Mouse (Mus musculus): ENCODE results near the gene Hsd17b11. TPM values are rescaled to one million over a fixed set of nuclear protein-coding genes. Genes with fewer than 3 reads are reported as not detected.

Gene Hsd17b11
- polyA plus RNA-seq, 1 experiment from 2014 or later, result 3.5 TPM

DNA sequence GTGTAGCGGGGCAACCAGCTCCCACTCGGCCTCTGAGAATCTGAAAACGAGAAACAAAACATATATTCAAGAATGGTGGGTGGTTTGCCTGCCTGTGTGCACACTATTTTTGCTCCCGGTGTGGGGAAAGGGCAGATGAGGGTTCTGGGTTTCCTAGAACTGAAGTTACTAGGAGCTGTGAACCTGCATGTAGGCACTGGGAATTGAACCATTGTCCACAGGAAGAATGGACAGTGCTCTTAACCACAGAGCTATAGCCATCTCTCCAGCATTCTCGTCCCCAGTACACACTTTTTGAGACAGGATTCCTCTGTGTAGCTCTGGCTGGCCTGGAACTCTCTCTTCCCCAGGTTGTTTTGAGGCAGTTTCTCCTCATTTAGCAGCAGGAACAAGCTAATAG is 839 bp upstream of the Hsd17b11 start:
- WGBS, result 28% methylated on average over 5 of the region's 5 CpGs
- H3K4me2 ChIP-seq (replicated peaks), result peak overlapping the region; percentile 76
- peak overlapping the region; percentile 62; the same call in 1 of the 2 replicates for H3K9ac ChIP-seq
- peaks cover 7% of the 10 kb centered on the region; the same call in 1 of the 2 replicates for H3K27me3 ChIP-seq (ENCODE audit: control insufficient read depth, insufficient read depth, low read length)
- H3K36me3 ChIP-seq (replicated peaks; ENCODE audit: control insufficient read depth, insufficient read depth), result no peaks in the 10 kb centered on the region
- ATAC-seq (ENCODE audit: low FRiP score) (no peak), DNase-seq (ENCODE audit: low spot score) (no peak)
- 0 out of 2 replicates have a peak, but pooled peaks cover 4% of the 10 kb centered on the region for H3K4me1 ChIP-seq (replicated peaks; ENCODE audit: control insufficient read depth, insufficient read depth, low read length)
- H3K4me3 ChIP-seq (replicated peaks; ENCODE audit: low read length), result peak overlapping the region; percentile 44
- H3K27ac ChIP-seq, result no peak overlapping the region
- H3K9me3 ChIP-seq (ENCODE audit: control insufficient read depth, low read length), result no peaks in the 10 kb centered on the region

DNA sequence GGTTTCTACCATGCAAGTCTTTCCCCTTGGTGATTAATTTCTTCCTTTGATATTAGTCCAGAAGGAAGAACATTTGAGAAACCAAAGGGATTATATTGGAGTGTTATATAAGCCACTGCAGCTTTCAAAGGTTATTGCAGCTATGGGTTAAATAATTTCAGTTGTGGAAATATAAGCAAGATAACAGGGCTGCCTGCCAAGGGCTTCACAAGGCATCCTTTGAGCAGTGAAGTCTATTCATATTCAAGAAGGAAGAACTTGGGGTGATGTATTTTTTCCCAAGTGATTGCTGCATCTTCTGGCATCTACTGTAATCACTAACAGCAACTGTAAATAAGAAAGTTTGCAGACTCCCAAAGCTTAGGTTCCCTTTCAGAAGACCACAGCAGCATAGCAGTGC is 10.3 kb downstream of the Hsd17b11 start:
- no peak overlapping the region for H3K27ac ChIP-seq
- H3K4me3 ChIP-seq (replicated peaks; ENCODE audit: low read length), result no peak overlapping the region
- no peaks in the 10 kb centered on the region for H3K9me3 ChIP-seq (ENCODE audit: control insufficient read depth, low read length)
- no peak overlapping the region for H3K4me2 ChIP-seq (replicated peaks)
- H3K27me3 ChIP-seq (ENCODE audit: control insufficient read depth, insufficient read depth, low read length), result no peaks in the 10 kb centered on the region
- DNase-seq (ENCODE audit: low spot score) (no peak), ATAC-seq (ENCODE audit: low FRiP score) (no peak)
- no peak overlapping the region for H3K9ac ChIP-seq
- no peaks in the 10 kb centered on the region for H3K4me1 ChIP-seq (replicated peaks; ENCODE audit: control insufficient read depth, insufficient read depth, low read length)
- no peaks in the 10 kb centered on the region for H3K36me3 ChIP-seq (replicated peaks; ENCODE audit: control insufficient read depth, insufficient read depth)

DNA sequence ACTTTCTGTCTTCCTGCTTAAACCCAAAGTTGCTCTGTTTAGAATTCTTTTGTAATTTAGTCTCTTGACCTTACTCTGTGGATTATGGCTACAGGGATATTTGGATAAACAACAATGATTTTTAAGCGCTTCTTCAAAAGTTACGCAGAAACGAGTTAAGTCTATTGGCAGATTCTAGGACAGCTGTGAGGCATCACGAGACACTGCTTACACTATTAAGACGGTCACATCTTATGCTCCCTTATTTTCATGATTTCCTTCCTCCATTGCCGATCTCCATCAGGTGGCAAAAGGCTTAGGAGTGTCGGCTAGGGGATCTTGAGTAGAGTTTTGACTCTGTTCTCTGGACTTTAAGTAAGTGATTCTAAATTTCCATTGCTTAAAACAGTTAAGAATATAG is 11.5 kb downstream of the Hsd17b11 start:
- no peak for DNase-seq (ENCODE audit: low spot score)
- Histone ChIP-seq H3K9me3 (ENCODE audit: control insufficient read depth, low read length) (no peaks in the 10 kb centered on the region), H3K27me3 (ENCODE audit: control insufficient read depth, insufficient read depth, low read length) (no peaks in the 10 kb centered on the region), H3K4me3 (replicated peaks; ENCODE audit: low read length) (no peak overlapping the region), H3K4me1 (replicated peaks; ENCODE audit: control insufficient read depth, insufficient read depth, low read length) (no peaks in the 10 kb centered on the region), H3K9ac (no peak overlapping the region), H3K4me2 (replicated peaks) (no peak overlapping the region), H3K36me3 (replicated peaks; ENCODE audit: control insufficient read depth, insufficient read depth) (no peaks in the 10 kb centered on the region), H3K27ac (no peak overlapping the region)
- no peak for ATAC-seq (ENCODE audit: low FRiP score)
- 94% methylated on average over 7 of the region's 7 CpGs for WGBS

DNA sequence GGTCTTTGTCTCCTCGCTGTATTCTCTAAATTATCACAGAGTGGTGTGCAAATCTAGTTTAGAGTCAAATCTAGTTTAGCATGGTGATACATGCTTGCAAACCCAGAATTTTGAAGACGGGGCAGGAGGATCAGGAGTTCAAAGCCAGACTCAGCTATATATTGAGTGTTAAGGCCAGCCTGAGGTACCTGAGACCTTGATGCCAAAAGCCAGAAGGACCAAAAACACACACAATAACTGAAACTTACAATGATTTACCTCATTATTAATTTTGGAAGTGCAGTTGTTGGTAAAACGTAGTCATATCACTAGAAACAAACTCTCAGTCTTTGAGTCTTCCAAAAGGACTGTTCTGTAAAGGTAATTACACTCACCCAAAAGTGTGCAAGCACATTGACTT is 12.3 kb downstream of the Hsd17b11 start:
- H3K4me1 ChIP-seq (replicated peaks; ENCODE audit: control insufficient read depth, insufficient read depth, low read length), result no peaks in the 10 kb centered on the region
- no peaks in the 10 kb centered on the region for H3K9me3 ChIP-seq (ENCODE audit: control insufficient read depth, low read length)
- H3K9ac ChIP-seq, result no peak overlapping the region
- WGBS, result 90% methylated on average over 3 of the region's 3 CpGs
- ATAC-seq (ENCODE audit: low FRiP score), result no peak
- no peaks in the 10 kb centered on the region for H3K36me3 ChIP-seq (replicated peaks; ENCODE audit: control insufficient read depth, insufficient read depth)
- no peak overlapping the region for H3K27ac ChIP-seq
- H3K27me3 ChIP-seq (ENCODE audit: control insufficient read depth, insufficient read depth, low read length), result no peaks in the 10 kb centered on the region
- no peak overlapping the region for H3K4me2 ChIP-seq (replicated peaks)
- H3K4me3 ChIP-seq (replicated peaks; ENCODE audit: low read length), result no peak overlapping the region
- no peak for DNase-seq (ENCODE audit: low spot score)

DNA sequence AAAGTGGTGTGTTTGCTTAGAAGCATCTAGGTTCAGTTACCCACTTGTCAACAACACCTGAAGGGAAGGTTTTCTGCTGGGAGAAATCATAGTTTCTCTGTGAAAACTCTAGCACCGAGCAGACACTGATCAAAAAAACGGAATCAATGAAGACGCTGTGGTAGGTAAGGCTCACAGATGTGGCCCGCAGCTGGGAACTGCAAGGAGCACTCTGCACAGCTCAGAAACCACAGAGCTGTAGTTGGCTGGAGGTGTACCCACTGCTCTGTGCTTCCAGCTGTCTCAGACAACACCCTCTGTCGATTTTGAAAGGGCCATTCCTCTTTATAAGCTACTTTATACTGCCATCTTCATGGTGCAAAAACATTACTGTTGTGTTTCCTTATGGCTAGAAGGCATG is 13.9 kb downstream of the Hsd17b11 start:
- ATAC-seq (ENCODE audit: low FRiP score), result no peak
- 77% methylated on average over 5 of the region's 5 CpGs for WGBS
- no peak overlapping the region for H3K27ac ChIP-seq
- no peaks in the 10 kb centered on the region for H3K9me3 ChIP-seq (ENCODE audit: control insufficient read depth, low read length)
- H3K4me1 ChIP-seq (replicated peaks; ENCODE audit: control insufficient read depth, insufficient read depth, low read length), result no peaks in the 10 kb centered on the region
- H3K27me3 ChIP-seq (ENCODE audit: control insufficient read depth, insufficient read depth, low read length), result no peaks in the 10 kb centered on the region
- H3K36me3 ChIP-seq (replicated peaks; ENCODE audit: control insufficient read depth, insufficient read depth), result no peaks in the 10 kb centered on the region
- no peak overlapping the region for H3K9ac ChIP-seq
- no peak overlapping the region for H3K4me3 ChIP-seq (replicated peaks; ENCODE audit: low read length)
- H3K4me2 ChIP-seq (replicated peaks), result no peak overlapping the region
- DNase-seq (ENCODE audit: low spot score), result no peak

GRCm38 (mm10) chr5:104006811-104007210 is 14.9 kb downstream of the Hsd17b11 start:
- no peaks in the 10 kb centered on the region for H3K27me3 ChIP-seq (ENCODE audit: control insufficient read depth, insufficient read depth, low read length)
- H3K9ac ChIP-seq, result no peak overlapping the region
- no peaks in the 10 kb centered on the region for H3K9me3 ChIP-seq (ENCODE audit: control insufficient read depth, low read length)
- no peak overlapping the region for H3K4me3 ChIP-seq (replicated peaks; ENCODE audit: low read length)
- H3K4me2 ChIP-seq (replicated peaks), result no peak overlapping the region
- DNase-seq (ENCODE audit: low spot score) (no peak), ATAC-seq (ENCODE audit: low FRiP score) (no peak)
- H3K36me3 ChIP-seq (replicated peaks; ENCODE audit: control insufficient read depth, insufficient read depth), result no peaks in the 10 kb centered on the region
- H3K27ac ChIP-seq, result no peak overlapping the region
- H3K4me1 ChIP-seq (replicated peaks; ENCODE audit: control insufficient read depth, insufficient read depth, low read length), result no peaks in the 10 kb centered on the region
- 72% methylated on average over 3 of the region's 3 CpGs for WGBS

DNA sequence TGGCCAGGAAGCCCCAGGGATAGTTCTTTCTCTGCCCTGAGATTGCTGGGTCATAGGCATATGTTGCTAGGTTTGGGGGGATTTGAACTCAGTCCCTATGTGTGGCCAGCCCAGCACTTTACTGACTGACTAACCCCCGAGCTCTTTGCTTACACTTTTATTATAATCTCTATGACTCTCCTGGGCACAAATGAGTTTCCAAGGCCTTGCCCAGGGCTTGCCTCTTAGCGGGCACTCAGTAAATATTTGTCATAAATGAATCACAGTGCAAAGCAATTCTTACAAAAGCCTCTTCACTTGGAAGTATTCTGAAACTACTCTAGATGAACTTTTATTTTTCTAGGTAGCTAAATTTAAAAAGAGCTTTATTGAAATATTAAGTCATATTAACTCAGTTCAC is 17.8 kb downstream of the Hsd17b11 start:
- no peak overlapping the region for H3K4me2 ChIP-seq (replicated peaks)
- H3K4me3 ChIP-seq (replicated peaks; ENCODE audit: low read length), result no peak overlapping the region
- no peaks in the 10 kb centered on the region for H3K27me3 ChIP-seq (ENCODE audit: control insufficient read depth, insufficient read depth, low read length)
- WGBS, result 99% methylated on average over 2 of the region's 2 CpGs
- no peak overlapping the region for H3K27ac ChIP-seq
- H3K36me3 ChIP-seq (replicated peaks; ENCODE audit: control insufficient read depth, insufficient read depth), result no peaks in the 10 kb centered on the region
- no peaks in the 10 kb centered on the region for H3K4me1 ChIP-seq (replicated peaks; ENCODE audit: control insufficient read depth, insufficient read depth, low read length)
- DNase-seq (ENCODE audit: low spot score) (no peak), ATAC-seq (ENCODE audit: low FRiP score) (no peak)
- no peak overlapping the region for H3K9ac ChIP-seq
- H3K9me3 ChIP-seq (ENCODE audit: control insufficient read depth, low read length), result no peaks in the 10 kb centered on the region

- H3K4me2 ChIP-seq (replicated peaks), result peak overlapping the region; percentile 45
- DNase-seq (ENCODE audit: low spot score) (no peak), ATAC-seq (ENCODE audit: low FRiP score) (no peak)
- H3K4me1 ChIP-seq (replicated peaks; ENCODE audit: control insufficient read depth, insufficient read depth, low read length), result no peaks in the 10 kb centered on the region
- H3K4me3 ChIP-seq (replicated peaks; ENCODE audit: low read length), result peak overlapping the region; percentile 2; the same call in 1 of the 2 replicates
- no peaks in the 10 kb centered on the region for H3K36me3 ChIP-seq (replicated peaks; ENCODE audit: control insufficient read depth, insufficient read depth)
- H3K27me3 ChIP-seq (ENCODE audit: control insufficient read depth, insufficient read depth, low read length), result no peaks in the 10 kb centered on the region
- H3K9me3 ChIP-seq (ENCODE audit: control insufficient read depth, low read length), result no peaks in the 10 kb centered on the region
- 53% methylated on average over 15 of the region's 15 CpGs for WGBS
- H3K9ac ChIP-seq, result 0 out of 2 replicates have a peak overlapping the region, but pooled peaks have one; percentile 4
- no peak overlapping the region for H3K27ac ChIP-seq
Measured at GRCm38 (mm10) chr5:104003256-104003931, 18.3 kb downstream of the Hsd17b11 start.

GRCm38 (mm10) chr5:104002549-104003255 is 19.0 kb downstream of the Hsd17b11 start:
- DNase-seq (ENCODE audit: low spot score) (no peak), ATAC-seq (ENCODE audit: low FRiP score) (no peak)

More at GRCm38 (mm10) chr5:104002549-104003255, 19.0 kb downstream of the Hsd17b11 start:
- 19% methylated on average over 18 of the region's 18 CpGs for WGBS
- H3K9ac ChIP-seq, result 0 out of 2 replicates have a peak overlapping the region, but pooled peaks have one; percentile 4
- no peaks in the 10 kb centered on the region for H3K36me3 ChIP-seq (replicated peaks; ENCODE audit: control insufficient read depth, insufficient read depth)
- no peaks in the 10 kb centered on the region for H3K9me3 ChIP-seq (ENCODE audit: control insufficient read depth, low read length)
- no peak overlapping the region for H3K27ac ChIP-seq
- H3K4me3 ChIP-seq (replicated peaks; ENCODE audit: low read length), result peak overlapping the region; percentile 2; the same call in 1 of the 2 replicates
- no peaks in the 10 kb centered on the region for H3K4me1 ChIP-seq (replicated peaks; ENCODE audit: control insufficient read depth, insufficient read depth, low read length)
- no peaks in the 10 kb centered on the region for H3K27me3 ChIP-seq (ENCODE audit: control insufficient read depth, insufficient read depth, low read length)
- H3K4me2 ChIP-seq (replicated peaks), result peak overlapping the region; percentile 45

Measured in hindbrain, embryonic 14.5 days (tissue).